Mouse (Mus musculus): ENCODE results near the gene Peli1. TPM values are rescaled to one million over a fixed set of nuclear protein-coding genes. Genes with fewer than 3 reads are reported as not detected.

The Peli1 gene
- polyA plus RNA-seq, 1 experiment from 2014 or later: 23.8 TPM

GRCm38 (mm10) chr11:21141242-21141641 is 50.2 kb downstream of the Peli1 start:
- H3K4me1 ChIP-seq (replicated peaks; ENCODE audit: control insufficient read depth, insufficient read depth): no peaks in the 10 kb centered on the region
- no peaks in the 10 kb centered on the region for H3K27me3 ChIP-seq (ENCODE audit: control insufficient read depth, insufficient read depth, low read length)
- TF ChIP-seq EP300 (optimal IDR thresholded peaks at IDR 0.05): no peak
- no peak for TF ChIP-seq CTCF (IDR thresholded peaks at IDR 0.05; ENCODE audit: low read depth)
- H3K27ac ChIP-seq (replicated peaks): no peak overlapping the region
- no peak overlapping the region for H3K4me3 ChIP-seq (ENCODE audit: low read depth, low read length)
- no peak for DNase-seq (ENCODE audit: low spot score)
- ATAC-seq (ENCODE audit: low FRiP score, low TSS enrichment): no peak
- WGBS: 76% methylated on average over 7 of the region's 7 CpGs
- H3K9me3 ChIP-seq (ENCODE audit: control insufficient read depth, low read length): no peaks in the 10 kb centered on the region
- no peak overlapping the region for H3K9ac ChIP-seq (ENCODE audit: low read length)
- no peak overlapping the region for H3K4me2 ChIP-seq (replicated peaks; ENCODE audit: low read depth)
- peaks cover 4% of the 10 kb centered on the region for H3K36me3 ChIP-seq (ENCODE audit: control insufficient read depth, insufficient read depth, low read length)

- H3K9ac ChIP-seq (ENCODE audit: low read length): no peak overlapping the region
- no peak overlapping the region for H3K4me2 ChIP-seq (replicated peaks; ENCODE audit: low read depth)
- ATAC-seq (ENCODE audit: low FRiP score, low TSS enrichment): no peak
- H3K36me3 ChIP-seq (ENCODE audit: control insufficient read depth, insufficient read depth, low read length): peaks cover 4% of the 10 kb centered on the region
- no peaks in the 10 kb centered on the region for H3K4me1 ChIP-seq (replicated peaks; ENCODE audit: control insufficient read depth, insufficient read depth)
- no peaks in the 10 kb centered on the region for H3K27me3 ChIP-seq (ENCODE audit: control insufficient read depth, insufficient read depth, low read length)
- 91% methylated on average over 4 of the region's 4 CpGs for WGBS
- no peak overlapping the region for H3K4me3 ChIP-seq (ENCODE audit: low read depth, low read length)
- no peak overlapping the region for H3K27ac ChIP-seq (replicated peaks)
- H3K9me3 ChIP-seq (ENCODE audit: control insufficient read depth, low read length): no peaks in the 10 kb centered on the region
- TF ChIP-seq EP300 (optimal IDR thresholded peaks at IDR 0.05): no peak
- TF ChIP-seq CTCF (IDR thresholded peaks at IDR 0.05; ENCODE audit: low read depth): no peak
- DNase-seq (ENCODE audit: low spot score): no peak
These were observed 50.7 kb downstream of the Peli1 start for GRCm38 (mm10) chr11:21141755-21142154.

DNA sequence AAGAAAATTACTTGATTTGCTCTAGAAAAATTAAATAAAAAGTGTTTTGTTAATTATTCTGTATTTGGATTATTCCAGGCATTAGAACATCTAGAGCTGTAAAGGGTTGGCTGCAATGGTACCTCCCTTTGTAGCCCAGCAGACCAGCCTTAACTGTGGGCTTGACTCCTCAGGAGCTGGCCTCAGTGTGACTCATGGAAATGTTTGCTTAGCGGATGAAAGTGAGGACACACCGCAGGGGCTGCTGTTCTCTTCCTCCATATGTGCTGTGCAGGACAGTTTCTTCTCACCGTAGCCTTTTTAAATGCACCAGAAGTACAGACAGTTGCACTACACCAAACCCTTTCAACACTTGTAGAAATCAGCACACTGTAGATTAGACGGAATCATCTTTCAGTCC is 58.4 kb downstream of the Peli1 start:
- WGBS: 71% methylated on average over 4 of the region's 4 CpGs
- no peak for ATAC-seq (ENCODE audit: low FRiP score, low TSS enrichment)

GRCm38 (mm10) chr11:21150316-21150715 is 59.2 kb downstream of the Peli1 start:
- Histone ChIP-seq H3K9me3 (ENCODE audit: control insufficient read depth, low read length) (no peaks in the 10 kb centered on the region), H3K36me3 (ENCODE audit: control insufficient read depth, insufficient read depth, low read length) (peaks cover 14% of the 10 kb centered on the region), H3K4me2 (replicated peaks; ENCODE audit: low read depth) (no peak overlapping the region), H3K9ac (ENCODE audit: low read length) (no peak overlapping the region), H3K27me3 (ENCODE audit: control insufficient read depth, insufficient read depth, low read length) (no peaks in the 10 kb centered on the region), H3K27ac (replicated peaks) (no peak overlapping the region), H3K4me1 (replicated peaks; ENCODE audit: control insufficient read depth, insufficient read depth) (no peaks in the 10 kb centered on the region), H3K4me3 (ENCODE audit: low read depth, low read length) (no peak overlapping the region)
- DNase-seq (ENCODE audit: low spot score) (no peak), ATAC-seq (ENCODE audit: low FRiP score, low TSS enrichment) (no peak)
- 82% methylated on average over 5 of the region's 5 CpGs for WGBS
- TF ChIP-seq CTCF (IDR thresholded peaks at IDR 0.05; ENCODE audit: low read depth): no peak
- no peak for TF ChIP-seq EP300 (optimal IDR thresholded peaks at IDR 0.05)

More for the DNA sequence above, 58.4 kb downstream of the Peli1 start:
- H3K27me3 ChIP-seq (ENCODE audit: control insufficient read depth, insufficient read depth, low read length): no peaks in the 10 kb centered on the region
- H3K4me1 ChIP-seq (replicated peaks; ENCODE audit: control insufficient read depth, insufficient read depth): no peaks in the 10 kb centered on the region
- peaks cover 14% of the 10 kb centered on the region for H3K36me3 ChIP-seq (ENCODE audit: control insufficient read depth, insufficient read depth, low read length)
- H3K4me3 ChIP-seq (ENCODE audit: low read depth, low read length): no peak overlapping the region
- no peak overlapping the region for H3K4me2 ChIP-seq (replicated peaks; ENCODE audit: low read depth)
- DNase-seq (ENCODE audit: low spot score): no peak
- no peak overlapping the region for H3K9ac ChIP-seq (ENCODE audit: low read length)
- no peak overlapping the region for H3K27ac ChIP-seq (replicated peaks)
- TF ChIP-seq CTCF (IDR thresholded peaks at IDR 0.05; ENCODE audit: low read depth) (no peak), EP300 (optimal IDR thresholded peaks at IDR 0.05) (no peak)
- no peaks in the 10 kb centered on the region for H3K9me3 ChIP-seq (ENCODE audit: control insufficient read depth, low read length)

GRCm38 (mm10) chr11:21151672-21152071 is 60.6 kb downstream of the Peli1 start:
- Histone ChIP-seq H3K9ac (ENCODE audit: low read length) (no peak overlapping the region), H3K27ac (replicated peaks) (no peak overlapping the region), H3K9me3 (ENCODE audit: control insufficient read depth, low read length) (no peaks in the 10 kb centered on the region), H3K4me1 (replicated peaks; ENCODE audit: control insufficient read depth, insufficient read depth) (no peaks in the 10 kb centered on the region), H3K27me3 (ENCODE audit: control insufficient read depth, insufficient read depth, low read length) (no peaks in the 10 kb centered on the region), H3K4me3 (ENCODE audit: low read depth, low read length) (no peak overlapping the region), H3K4me2 (replicated peaks; ENCODE audit: low read depth) (no peak overlapping the region), H3K36me3 (ENCODE audit: control insufficient read depth, insufficient read depth, low read length) (peaks cover 14% of the 10 kb centered on the region)
- ATAC-seq (ENCODE audit: low FRiP score, low TSS enrichment) (no peak), DNase-seq (ENCODE audit: low spot score) (no peak)
- WGBS: 95% methylated on average over 1 of the region's 1 CpGs
- no peak for TF ChIP-seq CTCF (IDR thresholded peaks at IDR 0.05; ENCODE audit: low read depth)
- TF ChIP-seq EP300 (optimal IDR thresholded peaks at IDR 0.05): no peak

GRCm38 (mm10) chr11:21153111-21153510 is 62.0 kb downstream of the Peli1 start:
- no peaks in the 10 kb centered on the region for H3K27me3 ChIP-seq (ENCODE audit: control insufficient read depth, insufficient read depth, low read length)
- no peaks in the 10 kb centered on the region for H3K4me1 ChIP-seq (replicated peaks; ENCODE audit: control insufficient read depth, insufficient read depth)
- peaks cover 8% of the 10 kb centered on the region for H3K36me3 ChIP-seq (ENCODE audit: control insufficient read depth, insufficient read depth, low read length)
- ATAC-seq (ENCODE audit: low FRiP score, low TSS enrichment) (no peak), DNase-seq (ENCODE audit: low spot score) (no peak)
- WGBS: 63% methylated on average over 4 of the region's 4 CpGs
- no peak for TF ChIP-seq CTCF (IDR thresholded peaks at IDR 0.05; ENCODE audit: low read depth)
- TF ChIP-seq EP300 (optimal IDR thresholded peaks at IDR 0.05): no peak
- no peaks in the 10 kb centered on the region for H3K9me3 ChIP-seq (ENCODE audit: control insufficient read depth, low read length)
- no peak overlapping the region for H3K4me3 ChIP-seq (ENCODE audit: low read depth, low read length)
- H3K27ac ChIP-seq (replicated peaks): no peak overlapping the region
- no peak overlapping the region for H3K9ac ChIP-seq (ENCODE audit: low read length)
- no peak overlapping the region for H3K4me2 ChIP-seq (replicated peaks; ENCODE audit: low read depth)

All from stomach, postnatal 0 days (tissue).